Mouse (Mus musculus) embryonic fibroblast, embryonic 13.5 days (primary cell): ENCODE data around the gene Ctnnd2.

Experiments used
- CTCF ChIP-seq: IDR thresholded peaks from 2 replicates; pipeline ENCODE4 v1.5.1; 2011; ENCODE audit warnings: mild to moderate bottlenecking, control low read depth, low read length, moderate library complexity, borderline replicate concordance; ENCODE audit not compliant: insufficient read depth
- POLR2A ChIP-seq: IDR thresholded peaks from 2 replicates; pipeline ENCODE4 v1.6.1; 2011; ENCODE audit warnings: low read depth, mild to moderate bottlenecking, control low read depth, low read length, moderate library complexity

GRCm38 (mm10) chr15:30966826-30967225, 794.4 kb downstream of the Ctnnd2 start:
- no peak for TF ChIP-seq CTCF
- no peak for TF ChIP-seq POLR2A
